Mouse (Mus musculus): ENCODE results near the gene S100a10.

GRCm38 (mm10) chr3:93506881-93507325 lies 48.0 kb upstream of the S100a10 start:
- TF ChIP-seq CTCF (IDR thresholded peaks at IDR 0.05; ENCODE audit: low read depth, low read length) (no peak), POLR2A (IDR thresholded peaks at IDR 0.05; ENCODE audit: extremely low read depth, insufficient read depth, low read length) (no peak)
